ENCODE assay signal across 9 mouse cellular contexts in genomic region chr2:153458022-153458441, GRCm38 (mm10). TPM values are rescaled to one million over a fixed set of nuclear protein-coding genes. Genes with fewer than 3 reads are reported as not detected.
DNase-seq lines count a peak whose midpoint lies in the region; ATAC-seq lines count a peak whose summit lies in the region.
"Had no signal": no experiment of that assay in that cellular context is flagged by ENCODE, and none has a peak within 500 bp of the region (broad histone marks: within the 10 kb centered on the region; RNA-seq: fewer than 3 reads in every experiment).

No protein-coding gene starts in this region.

- peak; percentile 73 for DNase-seq in embryo, embryonic 10 days (ENCODE audit: low spot score)
- no peak for DNase-seq in embryo, embryonic 9.5 days (ENCODE audit: extremely low spot score)
- DNase-seq in heart, postnatal 36 days, result peak; percentile 40 to 61
- no peak for DNase-seq in c-Kit-positive CD71-positive TER-119-positive erythroid progenitor cells, embryonic 14.5 days (ENCODE audit: low spot score)

- no peaks in the 10 kb centered on the region for H3K36me3 ChIP-seq in embryonic facial prominence, embryonic 12.5 days
- peaks cover 35% of the 10 kb centered on the region for H3K36me3 ChIP-seq in liver, embryonic 12.5 days

- no peaks in the 10 kb centered on the region for H3K27me3 ChIP-seq in embryonic facial prominence, embryonic 12.5 days
- H3K27me3 ChIP-seq in liver, embryonic 12.5 days (replicated peaks), result no peaks in the 10 kb centered on the region

- H3K9me3 ChIP-seq in embryonic facial prominence, embryonic 12.5 days, result no peaks in the 10 kb centered on the region
- H3K9me3 ChIP-seq in liver, embryonic 12.5 days (replicated peaks), result no peaks in the 10 kb centered on the region

- no peak overlapping the region for H3K4me3 ChIP-seq in embryonic facial prominence, embryonic 12.5 days
- H3K4me3 ChIP-seq in liver, embryonic 12.5 days, result no peak overlapping the region

- H3K4me1 ChIP-seq in embryonic facial prominence, embryonic 12.5 days, result peaks cover 28% of the 10 kb centered on the region
- peaks cover 67% of the 10 kb centered on the region for H3K4me1 ChIP-seq in liver, embryonic 12.5 days

- ATAC-seq in embryonic facial prominence, embryonic 12.5 days (ENCODE audit: insufficient number of reproducible peaks, insufficient read depth, low FRiP score, low TSS enrichment), result no peak
- ATAC-seq in liver, embryonic 12.5 days, result no peak
- no peak for ATAC-seq in monocyte, adult 5-6 weeks (replicated peaks; ENCODE audit: insufficient number of reproducible peaks, low FRiP score, low TSS enrichment, poor library complexity, severe bottlenecking)
- ATAC-seq in granulocyte monocyte progenitor cell, adult 5-6 weeks (replicated peaks; ENCODE audit: poor library complexity, severe bottlenecking), result no peak

- no peak overlapping the region for H3K4me2 ChIP-seq in embryonic facial prominence, embryonic 12.5 days (replicated peaks)
- no peak overlapping the region for H3K4me2 ChIP-seq in liver, embryonic 12.5 days

- no peak overlapping the region for H3K9ac ChIP-seq in embryonic facial prominence, embryonic 12.5 days
- H3K9ac ChIP-seq in liver, embryonic 12.5 days, result no peak overlapping the region

- 24% methylated on average over 3 of the region's 3 CpGs for WGBS in embryonic facial prominence, embryonic 12.5 days
- WGBS in liver, embryonic 12.5 days (ENCODE audit: insufficient replicate concordance), result 44% methylated on average over 3 of the region's 3 CpGs

- peak overlapping the region; percentile 61 for H3K27ac ChIP-seq in embryonic facial prominence, embryonic 12.5 days
- H3K27ac ChIP-seq in liver, embryonic 12.5 days, result peak overlapping the region; percentile 49

- intact Hi-C loops in heart, postnatal 36 days (cut with DNase I), result no loop called here

RNA-seq across cellular contexts. Expression of gene 4930404H24Rik, which starts 34.6 kb away (rescaled TPM):
- not detected in 2 replicates for polyA plus RNA-seq in embryonic facial prominence, embryonic 12.5 days (2016; fragmentation: Nextera tagmentation; extraction: Ambion mirVana)
- total RNA-seq in heart, postnatal 36 days (2021), result not detected
- polyA plus RNA-seq in liver, embryonic 12.5 days (2016; fragmentation: Nextera tagmentation; extraction: Ambion mirVana), result not detected in 2 replicates
- total RNA-seq in monocyte, adult 5-6 weeks (2017), result not detected in 3 replicates
- not detected in 2 replicates for total RNA-seq in granulocyte monocyte progenitor cell, adult 5-6 weeks (2014; fragmentation: Nextera tagmentation)
- not detected in 2 replicates for total RNA-seq in granulocyte monocyte progenitor cell, adult 5-6 weeks (2017)
- polyA plus RNA-seq: gonadal fat pad, adult 2 months had no signal

Comparison
In these comparisons a context has a peak if more than half of its experiments do, and no peak if none do; other contexts are left out.
1. DNase-seq: peak in embryo, embryonic 10 days (single experiment) and heart, postnatal 36 days (2 of 2); none in embryo, embryonic 9.5 days (single experiment) and c-Kit-positive CD71-positive TER-119-positive erythroid progenitor cells, embryonic 14.5 days (single experiment).